Mouse (Mus musculus): ENCODE results near the gene Ghrh.

Ghrh gene

GRCm38 (mm10) chr2:157308273-157308917 lies 38.9 kb downstream of the Ghrh start:
- DNase-seq (ENCODE audit: low spot score): no peak

DNA sequence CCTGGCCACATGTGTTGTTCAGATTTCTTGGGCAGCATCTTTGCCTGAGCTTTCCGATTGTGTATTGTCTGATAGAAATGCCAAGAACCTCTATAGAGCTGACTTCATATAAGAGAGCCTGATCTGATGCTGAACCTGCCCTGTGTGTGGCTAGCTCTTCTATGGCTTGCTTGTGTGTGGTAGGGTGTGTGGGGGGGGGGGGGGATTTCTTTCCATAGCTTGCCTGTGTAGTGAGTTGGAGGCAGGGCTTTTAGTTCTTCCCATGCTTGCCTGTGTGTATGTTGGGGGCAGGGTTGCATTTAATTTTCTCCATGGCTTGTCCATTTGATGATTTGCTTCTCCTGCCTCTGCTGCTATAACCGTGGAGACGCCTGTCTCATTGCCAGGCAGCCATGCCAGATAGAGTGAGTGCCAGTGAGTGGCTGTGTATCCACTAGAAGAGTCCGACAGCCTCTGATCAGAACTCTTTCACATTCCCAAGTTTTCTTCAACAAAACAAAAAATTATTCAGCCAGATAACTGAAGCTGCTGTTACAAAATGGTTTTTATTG lies 39.5 kb downstream of the Ghrh start:
- no peak for DNase-seq (ENCODE audit: low spot score)

DNA sequence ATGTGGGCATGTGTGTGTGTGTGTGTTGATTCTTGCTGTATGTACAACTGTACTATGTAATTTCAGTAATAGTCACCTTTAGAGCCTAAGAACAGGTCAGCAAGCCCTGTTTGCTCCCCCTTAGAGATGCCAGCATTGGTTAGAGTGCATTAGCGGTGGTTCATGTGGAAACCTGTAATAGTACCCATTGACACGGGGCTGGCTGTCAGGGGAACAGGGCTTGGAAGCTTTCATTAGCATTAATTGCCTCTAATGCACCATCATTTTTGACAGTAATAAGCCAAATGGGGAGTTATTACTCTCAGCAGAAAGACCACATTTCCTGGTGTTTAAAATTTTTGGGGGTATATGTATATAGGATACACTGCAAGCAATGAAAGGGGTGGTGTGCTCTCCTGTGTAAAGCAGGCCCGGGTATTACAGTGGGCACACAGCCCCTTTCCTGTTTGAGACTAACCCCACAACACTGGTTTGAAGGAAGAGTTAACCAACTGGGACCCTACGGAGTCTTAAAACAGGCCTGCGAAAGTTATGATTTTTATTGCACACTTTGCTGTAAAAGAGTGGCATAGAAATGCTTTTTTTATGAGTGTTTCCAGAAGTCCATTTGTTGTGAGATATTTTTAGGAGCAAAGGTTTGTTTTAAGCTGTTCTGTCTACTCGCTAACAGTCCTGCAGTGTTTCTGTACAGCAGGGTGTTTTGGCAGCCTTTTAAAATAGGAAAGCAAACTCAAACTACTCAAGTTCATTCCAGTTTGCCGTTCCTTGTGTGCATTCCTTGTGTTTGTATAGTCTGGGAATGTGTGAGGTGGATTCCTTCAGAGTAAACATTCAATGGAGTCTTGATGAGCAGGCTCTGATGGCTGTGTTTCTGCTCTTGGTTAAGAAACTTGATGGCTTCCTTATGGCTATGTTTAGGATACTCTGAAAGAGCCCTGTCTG lies 40.9 kb downstream of the Ghrh start:
- no peak for DNase-seq (ENCODE audit: low spot score)

DNA sequence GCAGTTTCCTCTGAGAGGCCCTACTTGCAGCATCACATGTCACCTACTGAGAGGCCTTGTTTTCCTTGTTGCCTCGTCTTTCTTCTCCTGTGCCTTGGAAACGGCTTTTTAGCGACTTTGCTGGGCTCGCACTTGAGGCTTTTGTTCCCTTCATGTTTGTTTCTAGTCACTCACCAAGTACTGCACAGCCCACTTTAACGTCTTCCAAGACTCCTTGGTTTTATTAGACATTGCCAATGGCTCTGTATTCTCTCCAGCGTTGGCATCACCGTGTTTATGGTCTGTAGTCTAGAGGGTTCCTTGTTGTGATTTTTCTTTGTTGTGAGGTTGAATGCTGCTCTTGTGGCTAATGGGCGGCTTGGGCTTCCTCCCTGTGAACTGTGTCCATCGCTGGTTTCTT lies 44.2 kb downstream of the Ghrh start:
- DNase-seq (ENCODE audit: low spot score): no peak

GRCm38 (mm10) chr2:157300051-157300450 lies 47.3 kb downstream of the Ghrh start:
- DNase-seq (ENCODE audit: low spot score): no peak

GRCm38 (mm10) chr2:157296105-157296689 lies 51.1 kb downstream of the Ghrh start:
- no peak for DNase-seq (ENCODE audit: low spot score)

DNA sequence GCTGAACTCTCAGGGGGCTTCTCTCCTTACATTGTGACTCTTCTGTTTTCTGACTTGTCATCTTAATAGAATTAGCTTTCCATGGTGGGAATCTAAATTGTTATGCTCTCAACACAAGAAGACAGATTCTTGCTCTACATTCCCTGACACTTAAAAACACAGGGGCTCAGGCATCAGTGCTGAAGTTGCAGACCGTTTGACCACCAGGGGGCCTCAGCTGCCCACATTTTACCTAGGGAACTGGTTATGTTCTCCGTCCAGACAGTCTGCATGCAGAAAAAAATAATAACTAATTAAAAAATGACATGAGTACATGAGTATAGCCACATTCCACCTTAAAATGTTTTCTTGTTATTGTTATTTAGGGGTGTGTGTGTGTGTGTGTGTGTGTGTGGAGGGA lies 55.2 kb downstream of the Ghrh start:
- DNase-seq (ENCODE audit: low spot score): peak; percentile 49

DNA sequence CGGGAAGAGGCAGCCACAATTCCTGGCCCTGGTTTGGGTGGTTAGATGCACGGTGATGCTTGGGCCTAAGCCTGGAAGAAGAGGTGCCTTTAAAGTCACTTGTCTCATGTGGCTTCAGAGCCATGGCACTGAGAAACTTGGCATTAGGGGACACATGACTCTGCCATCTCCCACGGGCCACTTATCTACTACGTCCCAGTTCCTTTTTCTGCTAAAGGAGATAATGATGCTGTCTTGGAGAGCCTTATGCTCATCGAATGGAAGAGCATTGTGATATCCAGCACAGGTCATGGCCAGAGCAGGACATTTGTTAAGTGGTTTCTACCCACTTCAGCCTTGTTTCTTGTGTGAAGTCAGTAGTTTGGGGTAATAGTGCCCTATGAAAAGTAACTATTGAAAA lies 58.3 kb downstream of the Ghrh start:
- DNase-seq (ENCODE audit: low spot score): peak; percentile 36

DNA sequence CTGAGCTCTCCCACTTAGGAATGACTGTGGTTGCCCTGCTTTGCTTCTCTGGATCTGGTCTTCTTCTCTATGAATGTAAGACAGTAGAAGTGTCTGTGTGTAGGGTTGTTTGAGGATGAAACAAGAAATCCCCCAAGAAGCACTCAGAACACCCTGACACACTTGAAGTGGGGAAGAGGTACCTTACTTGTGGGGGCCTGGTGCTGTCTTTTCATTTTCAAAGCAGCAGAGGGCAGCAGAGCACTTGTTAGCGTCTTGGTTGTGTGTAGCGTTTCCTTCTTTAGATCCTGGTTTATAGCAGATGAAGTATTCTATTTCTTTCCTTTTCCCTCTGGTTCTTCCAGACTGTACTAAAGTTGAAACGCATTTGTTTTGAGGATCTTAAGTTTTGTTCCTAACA lies 59.8 kb downstream of the Ghrh start:
- peak; percentile 53 for DNase-seq (ENCODE audit: low spot score)

- no peak for DNase-seq (ENCODE audit: low spot score)
Observed at GRCm38 (mm10) chr2:157283321-157283720, 64.0 kb downstream of the Ghrh start.

Data from c-Kit-positive CD71-positive TER-119-positive erythroid progenitor cells, embryonic 14.5 days (primary cell).